Mouse (Mus musculus) left cerebral cortex, adult 9 months (tissue): Measurements from ENCODE around the gene Ttc27.

Experiments
- DNase-seq, 2 experiments: peaks; one replicate each; pipeline ENCODE4 v3.0.0; 2022; ENCODE audit warnings: low spot score in 2 of 2

Ttc27 gene

GRCm38 (mm10) chr17:74876954-74877353, 159.4 kb downstream of the Ttc27 start:
- no peak for DNase-seq

DNA sequence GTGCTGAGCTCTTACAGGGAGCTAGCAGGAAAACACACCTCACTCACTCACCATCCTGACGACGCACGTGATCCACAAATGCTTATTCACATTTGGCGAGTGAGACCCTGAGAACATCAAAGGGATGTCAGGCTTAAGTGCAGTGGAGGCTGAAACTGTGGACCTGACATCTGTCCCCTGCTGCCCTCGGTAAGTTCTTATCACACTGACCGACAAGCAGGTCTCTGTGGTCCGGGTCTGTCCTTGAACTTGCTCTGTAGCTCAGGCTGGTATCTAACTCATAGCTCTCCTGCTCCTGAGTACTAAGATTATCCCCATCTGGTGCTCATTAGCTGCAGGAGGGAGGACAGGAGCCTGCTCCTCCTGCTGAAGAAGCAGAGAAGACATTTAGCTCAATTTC, 162.2 kb downstream of the Ttc27 start:
- DNase-seq = no peak

- no peak for DNase-seq
Measured at GRCm38 (mm10) chr17:74887039-74887438, 169.5 kb downstream of the Ttc27 start.

DNA sequence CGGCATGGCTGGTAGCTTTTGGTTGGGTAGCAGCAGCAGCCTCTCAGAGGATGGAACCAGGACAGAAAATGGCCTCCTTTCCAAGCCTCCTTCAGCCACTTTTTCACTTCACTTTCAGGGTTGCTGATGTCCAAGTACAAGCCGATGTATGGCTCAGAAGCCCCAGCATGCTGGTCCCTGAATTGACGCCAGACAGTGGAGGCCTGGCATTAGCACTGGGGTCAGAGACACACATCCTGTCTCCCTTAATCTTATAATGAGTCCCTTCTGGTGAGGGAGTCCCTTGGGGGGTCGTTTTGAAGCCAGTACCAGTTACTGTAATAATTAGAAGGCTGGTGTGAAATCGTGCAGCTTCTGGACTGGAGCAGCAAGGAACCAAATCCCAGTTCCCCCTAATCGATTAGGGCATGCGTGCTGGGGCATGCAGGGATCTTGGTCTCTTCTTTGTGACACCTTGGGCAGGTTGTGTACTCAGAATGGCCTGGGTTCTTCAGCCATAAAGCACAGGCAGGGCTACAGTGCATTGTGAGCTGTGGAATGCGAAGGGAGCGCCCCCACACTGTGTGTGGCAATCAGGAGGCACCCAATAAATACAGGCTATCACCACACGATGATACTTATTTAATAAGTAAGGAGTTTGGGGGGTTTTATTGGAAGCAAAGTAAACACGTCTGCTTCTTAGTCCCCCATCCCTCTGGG, 171.5 kb downstream of the Ttc27 start:
- DNase-seq = no peak

DNA sequence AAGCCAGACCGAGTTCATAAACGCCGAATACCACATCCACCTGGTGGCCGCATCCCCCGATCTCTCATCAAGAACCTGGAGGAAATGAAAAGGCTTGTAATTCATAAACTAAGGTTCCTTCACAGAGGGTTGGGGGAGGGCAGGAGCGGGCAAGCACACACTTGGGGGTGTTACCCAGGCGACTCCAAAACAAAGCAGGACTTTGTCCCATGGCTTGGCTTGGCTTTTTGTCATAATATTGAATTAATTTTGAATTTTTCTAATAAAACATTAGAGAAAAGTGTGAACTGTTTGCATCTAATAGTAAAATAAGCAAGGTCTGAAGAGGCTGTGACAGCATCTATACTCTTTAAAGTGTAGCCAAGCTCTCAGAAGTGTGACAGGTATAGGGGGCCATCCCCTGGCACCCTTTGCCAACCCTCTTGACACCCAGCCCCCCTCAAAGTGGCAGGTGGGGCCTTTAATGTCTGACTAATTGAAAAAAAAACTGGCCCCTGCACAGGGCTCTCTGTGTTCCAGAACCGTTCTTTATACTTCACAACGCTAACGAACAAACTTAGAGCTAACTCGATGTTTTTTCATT, 172.1 kb downstream of the Ttc27 start:
- no peak for DNase-seq

- DNase-seq = no peak
Measured at GRCm38 (mm10) chr17:74902453-74902852, 184.9 kb downstream of the Ttc27 start.

GRCm38 (mm10) chr17:74903411-74904331, 186.1 kb downstream of the Ttc27 start:
- no peak for DNase-seq

- DNase-seq = no peak
Measured at GRCm38 (mm10) chr17:74904332-74904687, 186.8 kb downstream of the Ttc27 start.

DNA sequence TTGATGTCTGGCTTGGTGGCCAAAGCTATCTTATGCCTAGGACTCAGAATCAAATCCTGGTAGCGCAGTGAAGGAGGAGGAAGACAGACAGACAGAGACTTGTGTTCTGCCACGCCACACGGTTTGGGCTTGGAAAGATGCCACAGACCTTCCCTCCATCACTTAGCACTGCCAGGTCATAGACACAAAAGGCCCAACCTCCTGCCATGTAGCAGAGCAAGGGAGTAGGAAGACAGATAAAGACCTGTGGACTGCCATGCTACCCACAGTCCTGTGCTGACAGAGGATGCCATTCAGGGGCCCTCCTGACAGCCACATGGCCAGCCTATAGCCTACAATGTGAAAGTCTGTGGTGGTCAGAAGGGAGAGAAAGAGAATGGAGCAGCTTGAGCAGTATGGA, 187.4 kb downstream of the Ttc27 start:
- no peak for DNase-seq

- no peak for DNase-seq
Measured at GRCm38 (mm10) chr17:74912995-74913394, 195.5 kb downstream of the Ttc27 start.
